Mouse (Mus musculus): Measurements from ENCODE around the gene Ppp1r16b. TPM values are rescaled to one million over a fixed set of nuclear protein-coding genes. Genes with fewer than 3 reads are reported as not detected.

The Ppp1r16b gene
- polyA plus RNA-seq, 1 experiment from 2014 or later: 30.6 TPM

- ATAC-seq (no peak), DNase-seq (ENCODE audit: low spot score) (no peak)
- Histone ChIP-seq H3K27ac (ENCODE audit: low read length) (peak overlapping the region; percentile 52), H3K9ac (replicated peaks; ENCODE audit: low read depth) (no peak overlapping the region), H3K4me3 (ENCODE audit: low read depth, low read length) (no peak overlapping the region), H3K36me3 (ENCODE audit: insufficient read depth, low read length) (no peaks in the 10 kb centered on the region), H3K9me3 (ENCODE audit: low read length) (no peaks in the 10 kb centered on the region), H3K27me3 (replicated peaks; ENCODE audit: insufficient read depth, low read length) (no peaks in the 10 kb centered on the region), H3K4me1 (ENCODE audit: insufficient read depth, low read depth, low read length) (0 out of 2 replicates have a peak, but pooled peaks cover 4% of the 10 kb centered on the region), H3K4me2 (replicated peaks; ENCODE audit: low read depth, low read length) (no peak overlapping the region)
- TF ChIP-seq CTCF (IDR thresholded peaks at IDR 0.05) (no peak), EP300 (IDR thresholded peaks at IDR 0.05) (no peak)
- 30% methylated on average over 3 of the region's 3 CpGs for WGBS
Measured at GRCm38 (mm10) chr2:158659346-158659745, 5.9 kb upstream of the Ppp1r16b start.

DNA sequence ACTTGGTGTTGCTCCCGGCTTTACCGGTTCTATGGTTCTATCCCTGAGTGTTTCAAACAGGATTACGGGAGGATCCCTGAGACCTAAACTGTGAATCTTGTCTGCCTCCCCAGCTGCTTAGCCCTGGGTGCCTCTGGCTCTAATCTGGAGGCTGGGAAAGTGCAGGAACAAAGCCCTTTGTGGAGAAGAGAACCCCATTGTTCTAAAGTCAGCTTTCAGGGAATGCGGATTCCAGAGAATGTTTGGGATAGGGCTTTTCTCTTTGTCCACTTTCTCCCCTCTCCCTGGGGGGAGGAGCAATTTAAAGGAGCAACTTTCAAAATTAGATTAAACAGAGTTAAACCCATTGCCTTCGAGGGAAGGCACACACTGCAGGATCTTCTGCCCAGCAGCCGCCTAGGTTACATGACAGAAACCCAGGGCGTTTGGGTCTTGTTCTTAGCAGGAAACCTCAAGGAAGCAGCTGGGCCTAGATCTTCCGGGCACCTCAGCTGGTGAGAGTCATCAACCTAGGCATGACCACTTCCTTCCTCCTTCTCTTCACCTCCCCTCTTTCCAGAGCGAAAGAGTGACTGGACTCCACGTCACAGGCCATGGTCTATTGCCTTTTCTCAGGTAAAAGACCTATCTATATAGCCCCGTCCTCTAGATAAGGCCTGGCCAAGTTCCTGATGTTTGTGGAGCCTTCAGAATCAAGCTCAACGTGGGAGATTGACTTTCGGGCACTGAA is 1.0 kb downstream of the Ppp1r16b start:
- no peaks in the 10 kb centered on the region for H3K9me3 ChIP-seq (ENCODE audit: low read length)
- no peak overlapping the region for H3K4me3 ChIP-seq (ENCODE audit: low read depth, low read length)
- peaks cover 3% of the 10 kb centered on the region; the same call in 1 of the 2 replicates for H3K4me1 ChIP-seq (ENCODE audit: insufficient read depth, low read depth, low read length)
- peak; percentile 64 for ATAC-seq
- no peaks in the 10 kb centered on the region for H3K36me3 ChIP-seq (ENCODE audit: insufficient read depth, low read length)
- 36% methylated on average over 13 of the region's 13 CpGs for WGBS
- peak overlapping the region; percentile 68 for H3K4me2 ChIP-seq (replicated peaks; ENCODE audit: low read depth, low read length)
- no peak overlapping the region for H3K9ac ChIP-seq (replicated peaks; ENCODE audit: low read depth)
- peak; percentile 65 for DNase-seq (ENCODE audit: low spot score)
- H3K27ac ChIP-seq (ENCODE audit: low read length): peak overlapping the region; percentile 77
- TF ChIP-seq EP300 (IDR thresholded peaks at IDR 0.05): no peak
- TF ChIP-seq CTCF (IDR thresholded peaks at IDR 0.05): no peak
- H3K27me3 ChIP-seq (replicated peaks; ENCODE audit: insufficient read depth, low read length): peaks cover 15% of the 10 kb centered on the region; the same call in 1 of the 2 replicates

- DNase-seq (ENCODE audit: low spot score) (peak; percentile 48), ATAC-seq (peak; percentile 70)
- H3K4me1 ChIP-seq (ENCODE audit: insufficient read depth, low read depth, low read length): peaks cover 3% of the 10 kb centered on the region; the same call in 1 of the 2 replicates
- H3K4me2 ChIP-seq (replicated peaks; ENCODE audit: low read depth, low read length): peak overlapping the region; percentile 68
- TF ChIP-seq CTCF (IDR thresholded peaks at IDR 0.05) (no peak), EP300 (IDR thresholded peaks at IDR 0.05) (no peak)
- H3K9ac ChIP-seq (replicated peaks; ENCODE audit: low read depth): peak overlapping the region; percentile 36
- H3K27me3 ChIP-seq (replicated peaks; ENCODE audit: insufficient read depth, low read length): peaks cover 15% of the 10 kb centered on the region; the same call in 1 of the 2 replicates
- H3K36me3 ChIP-seq (ENCODE audit: insufficient read depth, low read length): no peaks in the 10 kb centered on the region
- peak overlapping the region; percentile 51 for H3K4me3 ChIP-seq (ENCODE audit: low read depth, low read length)
- H3K9me3 ChIP-seq (ENCODE audit: low read length): no peaks in the 10 kb centered on the region; the same call in 1 of the 2 replicates
- 3% methylated on average over 43 of the region's 47 CpGs for WGBS
- H3K27ac ChIP-seq (ENCODE audit: low read length): peak overlapping the region; percentile 77
Measured at GRCm38 (mm10) chr2:158667022-158667670, 1.9 kb downstream of the Ppp1r16b start.

- Histone ChIP-seq H3K4me2 (replicated peaks; ENCODE audit: low read depth, low read length) (peak overlapping the region; percentile 68), H3K9ac (replicated peaks; ENCODE audit: low read depth) (peak overlapping the region; percentile 36), H3K27me3 (replicated peaks; ENCODE audit: insufficient read depth, low read length) (peaks cover 15% of the 10 kb centered on the region; the same call in 1 of the 2 replicates), H3K27ac (ENCODE audit: low read length) (peak overlapping the region; percentile 77), H3K4me1 (ENCODE audit: insufficient read depth, low read depth, low read length) (peaks cover 3% of the 10 kb centered on the region; the same call in 1 of the 2 replicates), H3K4me3 (ENCODE audit: low read depth, low read length) (peak overlapping the region; percentile 51), H3K9me3 (ENCODE audit: low read length) (no peaks in the 10 kb centered on the region; the same call in 1 of the 2 replicates), H3K36me3 (ENCODE audit: insufficient read depth, low read length) (no peaks in the 10 kb centered on the region)
- TF ChIP-seq CTCF (IDR thresholded peaks at IDR 0.05) (peak; percentile 55), EP300 (IDR thresholded peaks at IDR 0.05) (no peak)
- 2% methylated on average over 51 of the region's 54 CpGs for WGBS
- DNase-seq (ENCODE audit: low spot score) (no peak), ATAC-seq (peak; percentile 43)
Measured at GRCm38 (mm10) chr2:158667671-158668432, 2.7 kb downstream of the Ppp1r16b start.

DNA sequence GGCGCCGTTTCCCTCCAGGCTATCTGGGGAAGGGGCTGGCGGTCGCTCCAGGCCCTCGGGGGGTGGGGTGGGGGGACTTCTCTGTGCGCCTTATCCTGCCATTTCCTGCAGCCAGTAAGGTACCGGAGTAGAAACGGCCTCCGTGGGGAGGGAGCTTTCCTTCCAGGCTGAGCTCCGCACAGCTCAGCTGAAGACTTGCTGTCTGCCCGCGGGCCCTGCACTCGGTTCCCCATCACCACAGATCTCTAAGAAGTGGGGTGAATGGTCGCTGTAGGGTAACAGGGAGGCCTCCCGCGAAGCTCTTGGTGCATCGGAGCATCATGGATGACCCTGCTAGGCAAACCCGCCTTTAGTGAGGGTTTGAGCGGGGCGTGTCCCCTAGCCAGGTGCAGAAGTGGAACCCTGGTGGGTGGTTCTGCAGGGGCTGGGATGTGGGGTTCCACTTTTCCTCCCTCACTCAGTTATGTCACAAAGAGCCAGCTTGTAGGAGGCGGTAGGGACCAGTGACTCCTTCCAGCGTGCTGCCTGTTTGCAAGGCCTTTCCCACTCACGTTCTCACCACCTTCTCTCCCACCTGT is 3.3 kb downstream of the Ppp1r16b start:
- 15% methylated on average over 22 of the region's 23 CpGs for WGBS
- Histone ChIP-seq H3K9ac (replicated peaks; ENCODE audit: low read depth) (0 out of 2 replicates have a peak overlapping the region, but pooled peaks have one; percentile 36), H3K4me2 (replicated peaks; ENCODE audit: low read depth, low read length) (peak overlapping the region; percentile 68), H3K4me1 (ENCODE audit: insufficient read depth, low read depth, low read length) (peaks cover 7% of the 10 kb centered on the region), H3K9me3 (ENCODE audit: low read length) (no peaks in the 10 kb centered on the region; the same call in 1 of the 2 replicates), H3K27ac (ENCODE audit: low read length) (0 out of 2 replicates have a peak overlapping the region, but pooled peaks have one; percentile 77), H3K36me3 (ENCODE audit: insufficient read depth, low read length) (no peaks in the 10 kb centered on the region), H3K27me3 (replicated peaks; ENCODE audit: insufficient read depth, low read length) (peaks cover 15% of the 10 kb centered on the region; the same call in 1 of the 2 replicates), H3K4me3 (ENCODE audit: low read depth, low read length) (peak overlapping the region; percentile 51)
- TF ChIP-seq CTCF (IDR thresholded peaks at IDR 0.05) (no peak), EP300 (IDR thresholded peaks at IDR 0.05) (no peak)
- DNase-seq (ENCODE audit: low spot score) (no peak), ATAC-seq (no peak)
